Mouse (Mus musculus): ENCODE results near the gene Sdc4.

The Sdc4 gene

GRCm38 (mm10) chr2:164431676-164432465 is 11.8 kb downstream of the Sdc4 start:
- no peak for DNase-seq

- no peak for DNase-seq
Observed at GRCm38 (mm10) chr2:164430697-164431096, 13.0 kb downstream of the Sdc4 start.

- DNase-seq = no peak
Observed at GRCm38 (mm10) chr2:164429881-164430615, 13.6 kb downstream of the Sdc4 start.

- no peak for DNase-seq
Observed at GRCm38 (mm10) chr2:164428451-164428850, 15.2 kb downstream of the Sdc4 start.

GRCm38 (mm10) chr2:164426952-164427351 is 16.7 kb downstream of the Sdc4 start:
- no peak for DNase-seq

GRCm38 (mm10) chr2:164426121-164426520 is 17.6 kb downstream of the Sdc4 start:
- no peak for DNase-seq

GRCm38 (mm10) chr2:164425401-164425800 is 18.3 kb downstream of the Sdc4 start:
- peak in 1 of 2 experiments; percentile 33 for DNase-seq

GRCm38 (mm10) chr2:164424406-164424805 is 19.3 kb downstream of the Sdc4 start:
- DNase-seq = no peak

- DNase-seq = no peak
Observed at GRCm38 (mm10) chr2:164423464-164423863, 20.2 kb downstream of the Sdc4 start.

GRCm38 (mm10) chr2:164422675-164423393 is 20.9 kb downstream of the Sdc4 start:
- DNase-seq = no peak

- no peak for DNase-seq
Observed at GRCm38 (mm10) chr2:164421979-164422378, 21.7 kb downstream of the Sdc4 start.

- DNase-seq = no peak
Observed at GRCm38 (mm10) chr2:164421306-164421705, 22.4 kb downstream of the Sdc4 start.

- DNase-seq = no peak
Observed at GRCm38 (mm10) chr2:164419489-164419888, 24.2 kb downstream of the Sdc4 start.

- no peak for DNase-seq
Observed at GRCm38 (mm10) chr2:164418308-164418875, 25.3 kb downstream of the Sdc4 start.

GRCm38 (mm10) chr2:164417198-164417597 is 26.5 kb downstream of the Sdc4 start:
- DNase-seq = no peak

- no peak for DNase-seq
Observed at GRCm38 (mm10) chr2:164414581-164414980, 29.1 kb downstream of the Sdc4 start.

GRCm38 (mm10) chr2:164414167-164414566 is 29.5 kb downstream of the Sdc4 start:
- DNase-seq = no peak

GRCm38 (mm10) chr2:164407708-164408107 is 36.0 kb downstream of the Sdc4 start:
- peak; percentile 70 to 74 for DNase-seq

GRCm38 (mm10) chr2:164405519-164405918 is 38.2 kb downstream of the Sdc4 start:
- DNase-seq = no peak

GRCm38 (mm10) chr2:164405060-164405459 is 38.6 kb downstream of the Sdc4 start, which contains the start of gene Matn4:
Gene Matn4, minus strand, starts transcription at chr2:164405160.
- DNase-seq = no peak

GRCm38 (mm10) chr2:164404082-164404990 is 39.4 kb downstream of the Sdc4 start:
- DNase-seq = no peak

Measured in cerebellum, postnatal 36 days (tissue).